Mouse (Mus musculus): ENCODE data around the gene Nrg3. TPM values are rescaled to one million over a fixed set of nuclear protein-coding genes. Genes with fewer than 3 reads are reported as not detected.

Nrg3 gene
- total and polyA plus RNA-seq, 3 experiments: not detected

- H3K36me3 ChIP-seq (ENCODE audit: control insufficient read depth in 1 of 2, insufficient read depth in 2 of 2, low read length in 2 of 2): peaks cover 0 to 17% of the 10 kb centered on the region in 2 experiments; a peak in 2 of 4 replicates
- H3K9me3 ChIP-seq (replicated peaks; ENCODE audit: insufficient read depth, low read length): no peaks in the 10 kb centered on the region
- no peak overlapping the region for H3K4me3 ChIP-seq (ENCODE audit: control insufficient read depth in 1 of 2, insufficient read depth in 1 of 2, low read depth in 2 of 2, low read length in 2 of 2)
- DNase-seq (ENCODE audit: low read depth, low spot score): no peak
- no peak overlapping the region for H3K27ac ChIP-seq (ENCODE audit: control insufficient read depth, low read depth, low read length)
- TF ChIP-seq TBP (IDR thresholded peaks at IDR 0.05; ENCODE audit: low read depth, low read length): no peak
- TF ChIP-seq SMC3 (IDR thresholded peaks at IDR 0.05; ENCODE audit: low read depth, low read length): no peak
- TF ChIP-seq POLR2AphosphoS5 (IDR thresholded peaks at IDR 0.05; ENCODE audit: borderline replicate concordance, low read depth, low read length): no peak
- no peak for TF ChIP-seq POLR2AphosphoS2 (IDR thresholded peaks at IDR 0.05; ENCODE audit: low read length)
- TF ChIP-seq CHD1 (IDR thresholded peaks at IDR 0.05; ENCODE audit: low read depth, low read length): no peak
- TF ChIP-seq ETS1 (IDR thresholded peaks at IDR 0.05; ENCODE audit: low read depth, low read length): no peak
- no peak for TF ChIP-seq MXI1 (IDR thresholded peaks at IDR 0.05; ENCODE audit: low read depth, low read length)
- TF ChIP-seq GABPA (IDR thresholded peaks at IDR 0.05; ENCODE audit: low read depth, low read length): no peak
- no peak for TF ChIP-seq MAFK (IDR thresholded peaks at IDR 0.05; ENCODE audit: borderline replicate concordance, low read depth, low read length)
- TF ChIP-seq RAD21 (IDR thresholded peaks at IDR 0.05; ENCODE audit: low read depth, low read length): no peak
- no peak for TF ChIP-seq MYC (IDR thresholded peaks at IDR 0.05; ENCODE audit: low read depth, low read length)
- no peak for TF ChIP-seq USF1 (IDR thresholded peaks at IDR 0.05; ENCODE audit: low read depth, low read length)
- TF ChIP-seq CTCF (IDR thresholded peaks at IDR 0.05 in 2 of 3, conservative IDR thresholded peaks at IDR 0.05 in 1 of 3; ENCODE audit: control insufficient read depth in 1 of 3, insufficient read depth in 1 of 3, low read depth in 2 of 3, low read length in 3 of 3, poor library complexity in 1 of 3, severe bottlenecking in 1 of 3): no peak
- peaks cover 8 to 17% of the 10 kb centered on the region in 2 experiments; a peak in 3 of 4 replicates for H3K4me1 ChIP-seq (ENCODE audit: control insufficient read depth in 1 of 2, insufficient read depth in 2 of 2, low read length in 2 of 2)
- no peaks in the 10 kb centered on the region for H3K79me2 ChIP-seq (ENCODE audit: control insufficient read depth, insufficient read depth, low read length, poor library complexity)
- no peak overlapping the region for H3K9ac ChIP-seq (ENCODE audit: control insufficient read depth, low read depth, low read length, poor library complexity, severe bottlenecking)
- no peaks in the 10 kb centered on the region for H3K27me3 ChIP-seq (ENCODE audit: control insufficient read depth in 1 of 2, insufficient read depth in 2 of 2, low read length in 2 of 2)
Measured at GRCm38 (mm10) chr14:38629671-38630070, 843.2 kb downstream of the Nrg3 start.

GRCm38 (mm10) chr14:38628862-38629619, 843.8 kb downstream of the Nrg3 start:
- Histone ChIP-seq H3K27ac (ENCODE audit: control insufficient read depth, low read depth, low read length) (no peak overlapping the region), H3K9ac (ENCODE audit: control insufficient read depth, low read depth, low read length, poor library complexity, severe bottlenecking) (no peak overlapping the region), H3K27me3 (ENCODE audit: control insufficient read depth in 1 of 2, insufficient read depth in 2 of 2, low read length in 2 of 2) (no peaks in the 10 kb centered on the region), H3K9me3 (replicated peaks; ENCODE audit: insufficient read depth, low read length) (no peaks in the 10 kb centered on the region), H3K4me1 (ENCODE audit: control insufficient read depth in 1 of 2, insufficient read depth in 2 of 2, low read length in 2 of 2) (peaks cover 8 to 17% of the 10 kb centered on the region in 2 experiments; a peak in 3 of 4 replicates), H3K36me3 (ENCODE audit: control insufficient read depth in 1 of 2, insufficient read depth in 2 of 2, low read length in 2 of 2) (peaks cover 0 to 17% of the 10 kb centered on the region in 2 experiments; a peak in 2 of 4 replicates), H3K4me3 (ENCODE audit: control insufficient read depth in 1 of 2, insufficient read depth in 1 of 2, low read depth in 2 of 2, low read length in 2 of 2) (no peak overlapping the region), H3K79me2 (ENCODE audit: control insufficient read depth, insufficient read depth, low read length, poor library complexity) (no peaks in the 10 kb centered on the region)
- peak; percentile 57 for DNase-seq (ENCODE audit: low read depth, low spot score)
- TF ChIP-seq SMC3 (IDR thresholded peaks at IDR 0.05; ENCODE audit: low read depth, low read length) (peak; percentile 60), CHD2 (IDR thresholded peaks at IDR 0.05; ENCODE audit: low read length) (no peak), MYB (IDR thresholded peaks at IDR 0.05; ENCODE audit: low read depth, low read length) (no peak), CHD1 (IDR thresholded peaks at IDR 0.05; ENCODE audit: low read depth, low read length) (no peak), GATA1 (IDR thresholded peaks at IDR 0.05; ENCODE audit: low read depth, low read length) (peak; percentile 49; the same call in 1 of the 2 replicates), NRF1 (IDR thresholded peaks at IDR 0.05; ENCODE audit: insufficient read depth, low read depth, low read length, poor library complexity, severe bottlenecking) (no peak), ETS1 (IDR thresholded peaks at IDR 0.05; ENCODE audit: low read depth, low read length) (no peak), POLR2AphosphoS5 (IDR thresholded peaks at IDR 0.05; ENCODE audit: borderline replicate concordance, low read depth, low read length) (no peak), ELF1 (IDR thresholded peaks at IDR 0.05; ENCODE audit: low read depth, low read length) (no peak), ZNF384 (IDR thresholded peaks at IDR 0.05; ENCODE audit: low read depth, low read length) (no peak), KAT2A (conservative IDR thresholded peaks at IDR 0.05; ENCODE audit: low read depth, low read length) (no peak), MAFK (IDR thresholded peaks at IDR 0.05; ENCODE audit: borderline replicate concordance, low read depth, low read length) (no peak), GABPA (IDR thresholded peaks at IDR 0.05; ENCODE audit: low read depth, low read length) (no peak), TBP (IDR thresholded peaks at IDR 0.05; ENCODE audit: low read depth, low read length) (no peak), POLR2AphosphoS2 (IDR thresholded peaks at IDR 0.05; ENCODE audit: low read length) (no peak), BHLHE40 (IDR thresholded peaks at IDR 0.05; ENCODE audit: borderline replicate concordance, low read depth, low read length) (no peak), MXI1 (IDR thresholded peaks at IDR 0.05; ENCODE audit: low read depth, low read length) (no peak), MEF2A (IDR thresholded peaks at IDR 0.05; ENCODE audit: extremely low read depth, insufficient replicate concordance, low read depth, low read length, poor library complexity, severe bottlenecking) (no peak), ZKSCAN1 (IDR thresholded peaks at IDR 0.05; ENCODE audit: low read depth, low read length) (no peak), RAD21 (IDR thresholded peaks at IDR 0.05; ENCODE audit: low read depth, low read length) (peak; percentile 56), MAZ (IDR thresholded peaks at IDR 0.05; ENCODE audit: low read depth, low read length) (no peak), EP300 (IDR thresholded peaks at IDR 0.05; ENCODE audit: low read depth in 1 of 2, low read length in 2 of 2) (peak; percentile 63 to 79), USF2 (IDR thresholded peaks at IDR 0.05; ENCODE audit: borderline replicate concordance in 1 of 2, insufficient read depth in 1 of 2, low read depth in 1 of 2, low read length in 2 of 2) (no peak), E2F4 (IDR thresholded peaks at IDR 0.05; ENCODE audit: borderline replicate concordance, low read depth, low read length) (no peak)

Data from MEL (cell line).